Mouse (Mus musculus) kidney, embryonic 16.5 days (tissue): ENCODE data around the gene Hist1h2bf. TPM values are rescaled to one million over a fixed set of nuclear protein-coding genes. Genes with fewer than 3 reads are reported as not detected.
A peak's percentile ranks its signal among the peaks of the same experiment; 100 is the strongest.
"Not testable (repeated sequence)": the region's sequence is repeated elsewhere in the genome, so short reads cannot be mapped to it uniquely, and the experiment has no call there.

Source experiments
- ATAC-seq: fragments of 200-750 bp; cut with Nextera tagmentation; 2 replicates; pipeline ENCODE4 v1.8.0; 2017; ENCODE audit warnings: moderate TSS enrichment; ENCODE audit not compliant: low FRiP score, low TSS enrichment
- H3K27ac ChIP-seq: fragments of 300-500 bp; sonication (generic); 2 replicates; pipeline ENCODE4 v1.5.1; 2014; ENCODE audit warnings: low read length
- H3K27me3 ChIP-seq: fragments of 300-500 bp; sonication (generic); 2 replicates; pipeline ENCODE4 v1.6.1; 2014; ENCODE audit warnings: low read length, control low read depth, mixed read lengths; ENCODE audit not compliant: insufficient read depth
- H3K36me3 ChIP-seq: fragments of 300-500 bp; sonication (generic); 2 replicates; pipeline ENCODE4 v1.6.1; 2014; ENCODE audit warnings: low read length, control low read depth, mixed read lengths; ENCODE audit not compliant: insufficient read depth
- H3K4me1 ChIP-seq: fragments of 300-500 bp; sonication (generic); 2 replicates; pipeline ENCODE4 v1.6.1; 2014; ENCODE audit warnings: low read length, control low read depth, mixed read lengths; ENCODE audit not compliant: insufficient read depth
- H3K4me2 ChIP-seq: fragments of 300-500 bp; sonication (generic); replicated peaks from 2 replicates; pipeline ENCODE4 v1.6.1; 2014; ENCODE audit warnings: low read depth, low read length
- H3K4me3 ChIP-seq: fragments of 300-500 bp; sonication (generic); 2 replicates; pipeline ENCODE4 v1.5.1; 2014; ENCODE audit warnings: mild to moderate bottlenecking, low read length
- H3K9ac ChIP-seq: fragments of 300-500 bp; sonication (generic); replicated peaks from 2 replicates; pipeline ENCODE4 v1.6.1; 2014; ENCODE audit warnings: low read length
- H3K9me3 ChIP-seq: fragments of 300-500 bp; sonication (generic); 2 replicates; pipeline ENCODE4 v1.6.1; 2016; ENCODE audit warnings: low read length, control low read depth
- WGBS: fragments of 180-500 bp; shearing (Covaris S2); extraction: QIAGEN DNeasy Blood & Tissue Kit; methylation state at CpG from one replicate; pipeline ENCODE4 v1.1.7; 2014; 5-methylcytosine and 5-hydroxymethylcytosine counted together
- polyA plus RNA-seq: library from polyadenylated mRNA; unstranded; fragments of >200 nt; fragmentation: Nextera tagmentation; extraction: Ambion mirVana; gene quantifications from 2 replicates; pipeline ENCODE4 v1.2.1, GENCODE M21; 2015

Gene Hist1h2bf
- polyA plus RNA-seq, 1 experiment from 2014 or later, result 4.3 TPM

- H3K4me2 ChIP-seq, result 0 out of 2 replicates have a peak overlapping the region, but pooled peaks have one; percentile 23
- H3K9ac ChIP-seq, result not testable (repeated sequence)
Measured at GRCm38 (mm10) chr13:23560699-23561098, 13.3 kb downstream of the Hist1h2bf start.

DNA sequence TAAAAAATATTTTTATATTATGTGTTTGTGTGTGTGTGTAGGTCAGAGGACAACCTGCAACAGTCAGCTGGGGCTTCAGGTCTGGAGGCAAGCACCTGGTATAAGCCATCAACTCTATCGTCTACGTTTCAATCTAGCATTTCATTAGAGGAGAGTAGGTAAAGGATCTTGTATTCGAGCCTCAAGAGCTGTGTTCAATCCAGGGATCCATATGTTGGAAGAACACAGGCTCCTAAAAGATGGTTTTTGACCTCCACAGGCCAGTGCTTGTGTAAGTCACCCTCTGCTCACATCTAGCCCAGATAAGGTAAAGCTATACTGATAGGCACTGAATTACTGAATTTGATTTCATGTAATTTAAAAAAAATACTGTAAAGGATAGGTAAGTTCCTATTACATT lies 17.1 kb downstream of the Hist1h2bf start:
- Histone ChIP-seq H3K27ac (peak overlapping the region; percentile 76), H3K27me3 (no peaks in the 10 kb centered on the region), H3K4me3 (peak overlapping the region; percentile 5; the same call in 1 of the 2 replicates), H3K36me3 (no peaks in the 10 kb centered on the region), H3K9me3 (no peaks in the 10 kb centered on the region), H3K4me2 (peak overlapping the region; percentile 60), H3K4me1 (peaks cover 12% of the 10 kb centered on the region), H3K9ac (peak overlapping the region; percentile 46; the same call in 1 of the 2 replicates)
- no peak for ATAC-seq
- WGBS, result 72% methylated on average over 3 of the region's 3 CpGs

More at GRCm38 (mm10) chr13:23560699-23561098, 13.3 kb downstream of the Hist1h2bf start:
- not testable (repeated sequence) for H3K36me3 ChIP-seq, H3K4me1 ChIP-seq, H3K9me3 ChIP-seq, H3K4me3 ChIP-seq, ATAC-seq, H3K27me3 ChIP-seq
- WGBS, result 4% methylated on average over 2 of the region's 2 CpGs
- peak overlapping the region; percentile 43; the same call in 1 of the 2 replicates for H3K27ac ChIP-seq

- Histone ChIP-seq H3K9me3 (no peaks in the 10 kb centered on the region), H3K36me3 (no peaks in the 10 kb centered on the region), H3K27ac (peak overlapping the region; percentile 99), H3K4me1 (peaks cover 13% of the 10 kb centered on the region), H3K27me3 (no peaks in the 10 kb centered on the region), H3K4me2 (peak overlapping the region; percentile 60), H3K4me3 (peak overlapping the region; percentile 52), H3K9ac (peak overlapping the region; percentile 74)
- under 1% methylated on average over 18 of the region's 18 CpGs for WGBS
- peak; percentile 89 for ATAC-seq
Measured at GRCm38 (mm10) chr13:23555839-23556416, 18.1 kb downstream of the Hist1h2bf start.

- WGBS, result under 1% methylated on average over 45 of the region's 54 CpGs
- Histone ChIP-seq H3K9ac (peak overlapping the region; percentile 74), H3K4me2 (peak overlapping the region; percentile 60), H3K4me3 (peak overlapping the region; percentile 52), H3K27ac (peak overlapping the region; percentile 99), H3K27me3 (no peaks in the 10 kb centered on the region), H3K36me3 (no peaks in the 10 kb centered on the region), H3K9me3 (no peaks in the 10 kb centered on the region), H3K4me1 (peaks cover 18% of the 10 kb centered on the region)
- peak; percentile 91 for ATAC-seq
Measured at GRCm38 (mm10) chr13:23554925-23555838, 18.8 kb downstream of the Hist1h2bf start.

GRCm38 (mm10) chr13:23554393-23554792 lies 19.6 kb downstream of the Hist1h2bf start:
- Histone ChIP-seq H3K9me3 (no peaks in the 10 kb centered on the region), H3K27ac (peak overlapping the region; percentile 99), H3K27me3 (no peaks in the 10 kb centered on the region), H3K4me1 (peaks cover 18% of the 10 kb centered on the region), H3K4me3 (peak overlapping the region; percentile 52), H3K4me2 (peak overlapping the region; percentile 60), H3K9ac (peak overlapping the region; percentile 74), H3K36me3 (no peaks in the 10 kb centered on the region)
- WGBS, result 19% methylated on average over 9 of the region's 9 CpGs
- no peak for ATAC-seq

GRCm38 (mm10) chr13:23552962-23553361 lies 21.0 kb downstream of the Hist1h2bf start, which contains the start of gene Hist1h1d:
Hist1h1d (plus strand) TSS chr13:23553262.
- no peaks in the 10 kb centered on the region for H3K9me3 ChIP-seq
- H3K9ac ChIP-seq, result no peak within 1 kb of the TSS; the same call in 1 of the 2 replicates
- peak within 1 kb of the TSS; percentile 99 for H3K27ac ChIP-seq
- peaks cover 18% of the 10 kb centered on the region for H3K4me1 ChIP-seq
- H3K36me3 ChIP-seq, result no peaks in the 10 kb centered on the region
- ATAC-seq, result no peak
- H3K4me2 ChIP-seq, result peak within 1 kb of the TSS; percentile 68
- H3K27me3 ChIP-seq, result no peaks in the 10 kb centered on the region
- H3K4me3 ChIP-seq, result no peak within 1 kb of the TSS

GRCm38 (mm10) chr13:23551931-23552914 lies 21.8 kb downstream of the Hist1h2bf start:
- Histone ChIP-seq H3K4me2 (peak overlapping the region; percentile 68), H3K27ac (peak overlapping the region; percentile 96), H3K4me1 (peaks cover 18% of the 10 kb centered on the region), H3K36me3 (no peaks in the 10 kb centered on the region), H3K9me3 (no peaks in the 10 kb centered on the region), H3K9ac (peak overlapping the region; percentile 69; the same call in 1 of the 2 replicates), H3K27me3 (no peaks in the 10 kb centered on the region), H3K4me3 (peak overlapping the region; percentile 52)
- 49% methylated on average over 8 of the region's 8 CpGs for WGBS
- ATAC-seq, result no peak

DNA sequence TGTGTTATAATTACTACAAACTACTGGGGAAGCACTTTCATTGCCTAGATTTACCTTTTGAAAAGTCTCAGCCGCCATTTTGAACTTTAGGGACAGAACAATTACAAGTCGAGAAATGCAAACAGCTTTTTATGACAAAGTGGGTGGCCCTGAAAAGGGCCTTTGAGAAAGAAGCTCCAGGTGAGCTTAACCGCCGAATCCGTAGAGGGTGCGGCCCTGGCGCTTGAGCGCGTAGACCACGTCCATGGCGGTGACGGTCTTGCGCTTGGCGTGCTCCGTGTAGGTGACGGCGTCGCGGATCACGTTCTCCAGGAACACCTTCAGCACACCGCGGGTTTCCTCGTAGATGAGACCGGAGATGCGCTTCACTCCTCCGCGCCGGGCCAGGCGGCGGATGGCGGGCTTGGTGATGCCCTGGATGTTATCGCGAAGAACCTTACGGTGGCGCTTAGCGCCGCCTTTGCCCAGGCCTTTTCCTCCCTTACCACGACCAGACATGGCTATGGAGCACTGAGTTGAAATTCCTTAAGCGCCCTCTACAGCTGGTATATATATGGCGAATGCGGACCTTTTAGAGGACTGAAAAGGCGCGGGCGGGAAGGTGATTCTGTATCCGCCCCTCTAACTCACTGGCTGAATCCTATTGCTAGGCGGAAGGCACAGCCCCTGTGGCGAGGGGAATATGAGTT lies 22.7 kb downstream of the Hist1h2bf start, which contains the start of gene Hist1h4f:
Gene Hist1h4f, minus strand, starts transcription at position 503 of the 689 bp plus-strand sequence.
- Histone ChIP-seq H3K27ac (peak within 1 kb of the TSS; percentile 96), H3K4me1 (peaks cover 14% of the 10 kb centered on the region), H3K4me3 (peak within 1 kb of the TSS; percentile 52), H3K9ac (peak within 1 kb of the TSS; percentile 69), H3K4me2 (peak within 1 kb of the TSS; percentile 68)
- H3K9me3 ChIP-seq, H3K36me3 ChIP-seq, H3K27me3 ChIP-seq: not testable (repeated sequence)
- ATAC-seq, result peak; percentile 88
- WGBS, result under 1% methylated on average over 44 of the region's 47 CpGs
